Comparison of ENCODE assay signal across 29 mouse cellular contexts in the genomic region with DNA sequence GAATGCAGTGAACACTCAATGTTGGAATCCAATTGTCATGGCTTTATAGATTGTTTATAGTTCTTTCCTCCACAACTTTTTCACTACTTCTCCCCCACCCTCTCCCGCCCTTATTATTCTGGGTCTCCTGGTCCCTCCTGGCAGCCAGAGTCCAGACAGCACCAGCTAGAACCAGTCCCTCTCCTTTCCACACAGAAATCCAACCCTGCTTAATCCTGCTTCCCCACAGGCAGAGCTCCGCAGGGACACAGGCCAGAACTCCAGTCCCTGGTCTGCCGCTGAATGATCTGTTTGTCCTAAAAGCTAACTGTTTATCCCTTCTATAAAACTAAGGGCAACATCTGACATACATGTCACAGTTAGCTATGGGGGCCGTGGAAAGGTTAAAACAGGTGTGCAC. TPM values are rescaled to one million over a fixed set of nuclear protein-coding genes. Genes with fewer than 3 reads are reported as not detected.
A peak's percentile ranks its signal among the peaks of the same experiment; 100 is the strongest.
DNase-seq lines count a peak whose midpoint lies in the region; ATAC-seq and TF ChIP-seq lines count a peak whose summit lies in the region.
"Had no signal": no experiment of that assay in that cellular context is flagged by ENCODE, and none has a peak within 500 bp of the region (broad histone marks: within the 10 kb centered on the region; RNA-seq: fewer than 3 reads in every experiment).

No protein-coding gene starts in this region.

- no peak for TF ChIP-seq CTCF in kidney, adult 2 months (conservative IDR thresholded peaks at IDR 0.05; ENCODE audit: insufficient read depth, insufficient read length, low read depth, low read length)

- no peak for ATAC-seq in kidney, embryonic 15.5 days (replicated peaks; ENCODE audit: low FRiP score)
- ATAC-seq: activated CD4-positive, CD25-positive, alpha-beta regulatory T cell, adult 4 months; forebrain, embryonic 13.5 days; hindbrain, postnatal 0 days; intestine, embryonic 15.5 days; midbrain, embryonic 16.5 days had no signal

- H3K4me3 ChIP-seq in kidney, adult 2 months (ENCODE audit: insufficient read depth, low read depth, low read length), result no peak overlapping the region
- no peak overlapping the region for H3K4me3 ChIP-seq in kidney, embryonic 15.5 days (replicated peaks)
- H3K4me3 ChIP-seq in ES-E14 (ENCODE audit: insufficient read depth in 1 of 2, low read depth in 1 of 2, low read length in 2 of 2, poor library complexity in 1 of 2, severe bottlenecking in 1 of 2), result no peak overlapping the region
- H3K4me3 ChIP-seq: erythroblast, embryonic 14.5 days; forebrain, embryonic 13.5 days; hindbrain, embryonic 12.5 days; intestine, embryonic 15.5 days; limb, embryonic 12.5 days; liver, embryonic 15.5 days; neural tube, embryonic 12.5 days had no signal

- in situ Hi-C loops in ES-E14 (cut with MboI; ENCODE audit: low sequenced_read_pairs in 2 of 2, unreplicated experiment in 2 of 2), result no loop called here

- no peak for TF ChIP-seq POLR2A in kidney, adult 2 months (IDR thresholded peaks at IDR 0.05; ENCODE audit: low read depth, low read length)

- no peak overlapping the region for H3K4me2 ChIP-seq in kidney, embryonic 15.5 days
- H3K4me2 ChIP-seq: forebrain, embryonic 13.5 days; hindbrain, embryonic 12.5 days; intestine, embryonic 15.5 days; limb, embryonic 12.5 days; liver, embryonic 15.5 days; lung, embryonic 14.5 days; midbrain, embryonic 11.5 days; neural tube, embryonic 12.5 days had no signal

- WGBS in kidney, adult 2 months, result 47% methylated on average over 4 of the region's 4 CpGs
- 80% methylated on average over 4 of the region's 4 CpGs for WGBS in kidney, embryonic 15.5 days

- peak; percentile 66 for DNase-seq in kidney, adult 2 months
- DNase-seq in ES-E14 (ENCODE audit: low read depth, low spot score), result no peak
- DNase-seq in ZHBTc4 (ENCODE audit: low read depth, low spot score), result peak; percentile 79
- DNase-seq in kidney, postnatal 14 days, result peak; percentile 66
- no peak for DNase-seq in adrenal gland, postnatal 14 days
- DNase-seq in heart, adult 9 months (ENCODE audit: low spot score in 2 of 2), result no peak
- no peak for DNase-seq in thymus, postnatal 4 days
- DNase-seq: adrenal gland, adult 2 months; B cell, adult 2 months; cerebellum, adult 9-10 months; embryo, embryonic 11 days; gastrocnemius, postnatal 10 days; heart, postnatal 14 days; lung, embryonic 14.5 days; right cerebral cortex, postnatal 4 days; thymus, adult 2 months; thymus, postnatal 36 days had no signal

- no peaks in the 10 kb centered on the region for H3K36me3 ChIP-seq in kidney, adult 2 months (ENCODE audit: control insufficient read depth, insufficient read depth, low read length)
- no peaks in the 10 kb centered on the region for H3K36me3 ChIP-seq in kidney, embryonic 15.5 days
- no peaks in the 10 kb centered on the region for H3K36me3 ChIP-seq in ES-E14 (ENCODE audit: control insufficient read depth, insufficient read depth, low read length, poor library complexity, severe bottlenecking)
- H3K36me3 ChIP-seq: hindbrain, embryonic 12.5 days; intestine, embryonic 15.5 days; limb, embryonic 12.5 days; liver, embryonic 15.5 days; neural tube, embryonic 12.5 days had no signal

- H3K4me1 ChIP-seq in kidney, adult 2 months (ENCODE audit: control insufficient read depth, insufficient read depth, low read length), result peaks cover 44% of the 10 kb centered on the region
- H3K4me1 ChIP-seq in kidney, embryonic 15.5 days, result peaks cover 63% of the 10 kb centered on the region
- peaks cover 23 to 32% of the 10 kb centered on the region in 2 experiments for H3K4me1 ChIP-seq in ES-E14 (ENCODE audit: control insufficient read depth in 2 of 2, insufficient read depth in 2 of 2, low read length in 2 of 2, poor library complexity in 1 of 2)

- no peaks in the 10 kb centered on the region for H3K27me3 ChIP-seq in kidney, adult 2 months (replicated peaks; ENCODE audit: control insufficient read depth, insufficient read depth, low read length)
- no peaks in the 10 kb centered on the region for H3K27me3 ChIP-seq in kidney, embryonic 15.5 days
- H3K27me3 ChIP-seq: hindbrain, embryonic 12.5 days; intestine, embryonic 15.5 days; limb, embryonic 12.5 days; neural tube, embryonic 12.5 days had no signal

- H3K27ac ChIP-seq in kidney, adult 2 months (ENCODE audit: insufficient read depth, low read depth, low read length), result 0 out of 2 replicates have a peak overlapping the region, but pooled peaks have one; percentile 11
- no peak overlapping the region for H3K27ac ChIP-seq in kidney, embryonic 15.5 days
- peak overlapping the region; percentile 33; the same call in 1 of the 2 replicates for H3K27ac ChIP-seq in ES-E14 (ENCODE audit: insufficient read depth, low read depth, low read length, poor library complexity, severe bottlenecking)
- H3K27ac ChIP-seq: forebrain, embryonic 13.5 days; hindbrain, embryonic 12.5 days; hindbrain, postnatal 0 days; intestine, embryonic 15.5 days; limb, embryonic 12.5 days; liver, embryonic 15.5 days; neural tube, embryonic 12.5 days had no signal

- H3K9me3 ChIP-seq in kidney, embryonic 15.5 days (replicated peaks), result no peaks in the 10 kb centered on the region
- no peaks in the 10 kb centered on the region for H3K9me3 ChIP-seq in ES-E14 (ENCODE audit: control insufficient read depth, insufficient read depth, low read depth, low read length)
- H3K9me3 ChIP-seq: forebrain, embryonic 13.5 days; hindbrain, embryonic 12.5 days; intestine, embryonic 15.5 days; limb, embryonic 12.5 days; liver, embryonic 15.5 days; neural tube, embryonic 12.5 days had no signal

- H3K9ac ChIP-seq in kidney, embryonic 15.5 days, result no peak overlapping the region
- H3K9ac ChIP-seq in ES-E14 (ENCODE audit: insufficient read depth, low read depth, low read length, poor library complexity, severe bottlenecking), result no peak overlapping the region
- H3K9ac ChIP-seq: forebrain, embryonic 13.5 days; hindbrain, embryonic 12.5 days; intestine, embryonic 15.5 days; limb, embryonic 12.5 days; liver, embryonic 15.5 days; lung, embryonic 14.5 days; neural tube, embryonic 12.5 days had no signal

TF ChIP-seq in ES-E14, 5 proteins besides CTCF, POLR2A, EP300 and RAD21:
- no peak for TF ChIP-seq ZNF384 (IDR thresholded peaks at IDR 0.05; ENCODE audit: low read depth, low read length)
- no peak for TF ChIP-seq HCFC1 (IDR thresholded peaks at IDR 0.05; ENCODE audit: borderline replicate concordance, insufficient read depth, low read length)
- no peak for TF ChIP-seq ZC3H11A (IDR thresholded peaks at IDR 0.05; ENCODE audit: borderline replicate concordance, low read depth, low read length)
- no peak for TF ChIP-seq CHD2 (IDR thresholded peaks at IDR 0.05; ENCODE audit: low read depth, low read length)
- TF ChIP-seq MAFK (IDR thresholded peaks at IDR 0.05; ENCODE audit: insufficient read depth, low read depth, low read length), result no peak
TF ChIP-seq in ES-E14: peak in this region for 0.

RNA-seq across cellular contexts. Expression of gene Zfp704, which starts 6.0 kb away (rescaled TPM):
- 11.3 and 12.4 TPM in 2 replicates for polyA plus RNA-seq in kidney, adult 2 months (2012; rRNA removed)
- polyA plus RNA-seq in kidney, embryonic 15.5 days (2015; fragmentation: Nextera tagmentation; extraction: Ambion mirVana), result 11.0 and 12.1 TPM in 2 replicates
- 11.4 and 18.8 TPM in 2 replicates for total RNA-seq in ES-E14 (2012; rRNA removed)
- 14.6 and 15.1 TPM in 2 replicates for total RNA-seq in adrenal gland, postnatal 14 days (2021)

Comparison
In these comparisons a context has a peak if more than half of its experiments do, and no peak if none do; other contexts are left out.
1. DNase-seq: peak in kidney, adult 2 months (single experiment), ZHBTc4 (single experiment) and kidney, postnatal 14 days (single experiment); none in ES-E14 (single experiment), adrenal gland, postnatal 14 days (single experiment), heart, adult 9 months (0 of 2) and thymus, postnatal 4 days (single experiment).